Mouse (Mus musculus): ENCODE results near the gene Mast4. TPM values are rescaled to one million over a fixed set of nuclear protein-coding genes. Genes with fewer than 3 reads are reported as not detected.

Gene Mast4
- total RNA-seq, 2 experiments from 2014 or later, result 1.1 to 7.7 TPM

- no peak for ATAC-seq (replicated peaks; ENCODE audit: poor library complexity)
Observed at GRCm38 (mm10) chr13:103244053-103244452, 90.2 kb downstream of the Mast4 start.

GRCm38 (mm10) chr13:103241092-103241491 is 93.2 kb downstream of the Mast4 start:
- ATAC-seq (replicated peaks; ENCODE audit: poor library complexity), result no peak

GRCm38 (mm10) chr13:103239654-103240053 is 94.6 kb downstream of the Mast4 start:
- no peak for ATAC-seq (replicated peaks; ENCODE audit: poor library complexity)

DNA sequence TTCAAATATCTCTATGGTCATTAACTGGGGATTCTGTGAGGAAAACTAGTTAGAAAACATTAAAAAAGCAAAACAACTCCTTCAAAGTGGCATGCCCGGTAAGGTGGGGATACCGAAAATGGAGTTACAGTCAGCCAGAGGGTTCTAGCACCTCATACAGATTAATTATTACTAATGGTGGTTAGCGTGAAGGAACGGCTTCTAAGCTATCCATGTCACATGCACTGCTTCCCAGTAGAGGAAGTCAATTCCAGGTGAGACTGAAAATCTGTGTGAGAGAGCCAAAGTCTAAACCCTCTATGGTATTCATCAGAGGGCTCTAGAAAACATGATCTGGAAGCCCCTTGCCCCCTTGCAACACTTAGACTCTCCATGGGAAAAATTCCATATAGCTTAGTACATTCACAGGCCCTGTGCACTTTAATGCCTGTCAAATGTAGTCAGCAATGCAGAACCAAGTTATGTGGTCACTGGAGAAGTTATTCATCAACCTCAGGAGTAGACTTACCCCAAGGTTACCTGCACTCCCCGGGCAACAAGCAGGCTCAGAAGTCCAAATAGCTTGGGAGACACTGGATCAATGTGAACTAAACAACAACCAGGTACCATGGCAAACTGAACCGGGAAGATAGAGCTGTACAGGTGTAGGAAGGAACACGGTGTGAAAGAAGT is 96.1 kb downstream of the Mast4 start:
- no peak for ATAC-seq (replicated peaks; ENCODE audit: poor library complexity)

- ATAC-seq (replicated peaks; ENCODE audit: poor library complexity), result no peak
Observed at GRCm38 (mm10) chr13:103232171-103232570, 102.1 kb downstream of the Mast4 start.

- ATAC-seq (replicated peaks; ENCODE audit: poor library complexity), result no peak
Observed at GRCm38 (mm10) chr13:103229069-103229468, 105.2 kb downstream of the Mast4 start.

- no peak for ATAC-seq (replicated peaks; ENCODE audit: poor library complexity)
Observed at GRCm38 (mm10) chr13:103225895-103226815, 108.1 kb downstream of the Mast4 start.

DNA sequence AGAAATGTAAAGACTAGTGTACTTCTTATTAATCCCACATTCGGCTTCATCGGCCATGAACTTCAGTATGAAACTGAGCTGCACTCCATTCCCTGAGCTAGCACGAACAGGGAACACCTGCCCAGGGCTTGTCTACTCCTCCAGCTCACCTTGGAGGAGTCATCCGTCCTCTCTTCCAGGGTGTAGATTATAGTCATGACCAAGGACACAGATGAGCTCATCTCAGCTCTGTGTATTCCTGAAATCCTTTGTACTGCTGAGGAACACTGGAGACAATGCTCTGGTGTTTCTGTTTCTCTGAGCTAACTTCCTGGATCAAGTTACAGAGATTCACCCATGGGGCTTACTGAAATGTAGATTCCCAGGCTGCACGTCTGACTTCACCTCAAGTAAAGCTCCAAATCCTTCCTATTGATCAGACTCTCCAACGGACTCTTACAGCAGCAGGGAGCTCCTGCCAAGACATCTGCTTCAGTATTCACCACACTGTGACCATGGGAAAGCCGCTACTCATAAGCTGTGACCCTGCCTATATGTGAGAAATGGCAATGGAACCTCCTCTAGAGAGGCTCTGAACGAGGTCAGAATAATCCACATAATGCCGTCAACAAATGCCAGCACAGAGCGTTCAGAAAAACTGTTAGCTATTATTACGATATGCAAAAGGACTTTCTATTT is 108.9 kb downstream of the Mast4 start:
- no peak for ATAC-seq (replicated peaks; ENCODE audit: poor library complexity)

- ATAC-seq (replicated peaks; ENCODE audit: poor library complexity), result no peak
Observed at GRCm38 (mm10) chr13:103220479-103221064, 113.7 kb downstream of the Mast4 start.

DNA sequence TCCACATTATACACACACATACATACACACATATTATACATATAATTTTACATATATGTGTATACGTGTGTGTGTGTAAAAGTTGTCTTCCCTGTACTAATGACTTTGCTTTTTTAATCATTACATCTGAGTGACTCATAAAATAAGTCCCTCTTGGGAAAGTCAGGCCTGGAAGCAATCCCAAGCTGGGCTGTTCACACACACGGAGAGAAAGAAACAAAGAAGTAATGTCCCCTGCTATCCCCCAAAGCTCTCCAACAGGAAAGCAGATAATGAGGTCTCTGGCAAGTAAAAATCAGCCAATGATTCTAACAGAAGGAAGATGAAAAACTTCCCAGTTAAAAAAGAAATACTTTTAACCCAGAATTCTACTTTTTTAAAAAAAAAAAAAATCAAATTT is 114.3 kb downstream of the Mast4 start:
- ATAC-seq (replicated peaks; ENCODE audit: poor library complexity), result no peak

DNA sequence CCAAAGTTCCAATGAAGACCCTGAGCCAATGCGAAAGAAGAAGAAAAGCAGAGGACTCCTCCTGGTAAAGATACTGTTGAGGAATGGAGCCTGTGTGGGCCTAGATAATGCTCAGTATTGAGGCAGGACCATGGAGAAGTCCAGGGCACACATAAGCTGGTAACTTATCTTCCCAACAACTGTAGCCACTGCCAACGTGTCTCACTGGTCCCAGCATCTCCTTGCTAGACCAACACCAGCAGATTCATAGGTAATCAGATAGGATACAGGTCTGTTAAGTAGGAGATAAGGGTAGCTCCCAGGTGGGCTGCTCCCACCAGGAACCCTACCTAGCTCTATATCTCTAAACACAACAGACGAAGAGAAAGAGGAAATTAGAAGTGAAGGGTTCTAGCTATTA is 116.8 kb downstream of the Mast4 start:
- ATAC-seq (replicated peaks; ENCODE audit: poor library complexity), result no peak

- ATAC-seq (replicated peaks; ENCODE audit: poor library complexity), result no peak
Observed at GRCm38 (mm10) chr13:103214506-103214905, 119.8 kb downstream of the Mast4 start.

GRCm38 (mm10) chr13:103211953-103212352 is 122.3 kb downstream of the Mast4 start:
- no peak for ATAC-seq (replicated peaks; ENCODE audit: poor library complexity)

DNA sequence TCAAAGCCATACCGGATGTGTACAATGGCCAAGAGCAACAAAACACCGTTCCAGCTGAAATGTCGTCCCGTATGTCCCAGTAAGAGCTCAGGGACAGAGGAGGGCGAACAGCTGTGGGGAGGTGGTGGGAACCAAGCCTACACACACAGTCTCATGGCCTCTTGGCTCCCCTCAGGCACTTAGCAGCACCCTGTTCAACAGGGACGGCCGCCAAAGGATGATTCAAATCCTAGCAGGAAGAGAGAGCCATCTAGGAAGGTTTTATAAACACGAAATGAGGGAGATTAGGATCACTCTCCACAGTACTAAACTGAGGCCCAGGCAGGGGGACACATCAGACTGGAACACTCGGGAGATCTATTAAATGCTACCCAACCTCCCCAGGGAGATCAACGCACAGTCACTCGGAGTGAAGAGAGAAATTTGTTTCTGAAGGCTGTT is 122.8 kb downstream of the Mast4 start:
- ATAC-seq (replicated peaks; ENCODE audit: poor library complexity), result no peak

DNA sequence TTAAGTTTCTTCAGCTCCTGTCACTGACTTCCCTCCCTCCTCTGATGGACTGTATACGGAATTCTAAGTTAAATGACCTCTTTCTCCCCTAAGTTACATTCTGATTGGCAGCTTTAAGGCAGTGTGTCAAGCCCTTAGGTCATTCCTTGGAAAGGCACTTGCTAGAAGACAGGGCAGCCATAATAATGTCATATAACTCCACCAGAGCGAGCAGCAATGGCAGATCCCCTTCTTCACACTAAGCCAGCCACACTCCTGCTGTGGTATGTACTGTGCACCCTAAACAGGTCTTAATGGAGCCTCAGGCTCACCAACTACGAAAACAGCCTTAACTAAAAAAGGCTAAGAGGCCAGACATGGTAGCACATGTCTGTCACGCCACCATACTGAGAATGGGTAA is 123.6 kb downstream of the Mast4 start:
- no peak for ATAC-seq (replicated peaks; ENCODE audit: poor library complexity)

DNA sequence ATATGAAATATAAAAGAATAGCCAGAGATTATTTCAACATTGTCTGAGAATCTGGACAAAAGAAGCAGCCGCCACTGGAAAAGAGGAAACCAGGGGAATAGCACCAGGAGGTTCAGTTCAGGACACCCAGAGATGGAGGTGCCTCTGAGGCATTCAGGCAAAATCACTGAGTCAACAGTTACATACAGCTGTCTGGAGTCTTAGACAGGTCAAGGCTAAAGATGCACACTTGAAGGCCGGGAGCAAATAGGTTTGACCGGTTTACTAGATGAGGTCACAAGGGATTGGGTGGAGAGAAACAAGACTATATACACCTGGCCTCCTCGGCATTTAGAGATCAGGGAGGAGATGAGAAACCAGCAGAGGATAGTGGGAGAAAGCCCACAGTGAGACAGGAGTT is 127.1 kb downstream of the Mast4 start:
- ATAC-seq (replicated peaks; ENCODE audit: poor library complexity), result no peak

DNA sequence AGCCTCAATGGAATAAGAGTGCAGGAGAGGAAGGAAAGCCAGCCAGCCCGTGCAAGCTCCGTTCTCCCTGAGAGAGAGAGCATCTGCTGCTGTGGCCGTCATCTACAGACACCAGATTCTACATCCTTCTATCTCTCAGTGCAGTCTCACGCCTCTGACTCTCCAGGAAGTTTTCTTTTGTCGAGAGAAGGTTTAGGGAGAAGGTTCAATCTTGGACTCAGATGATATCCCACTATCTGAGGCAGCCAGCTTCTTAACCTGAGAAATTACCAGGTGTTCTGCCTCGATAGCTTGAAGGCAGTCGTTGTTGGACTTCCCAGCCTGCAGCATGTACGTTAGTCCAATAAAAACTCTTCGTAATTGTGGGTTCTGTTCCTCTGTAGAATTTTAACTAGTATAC is 127.7 kb downstream of the Mast4 start:
- ATAC-seq (replicated peaks; ENCODE audit: poor library complexity), result no peak

DNA sequence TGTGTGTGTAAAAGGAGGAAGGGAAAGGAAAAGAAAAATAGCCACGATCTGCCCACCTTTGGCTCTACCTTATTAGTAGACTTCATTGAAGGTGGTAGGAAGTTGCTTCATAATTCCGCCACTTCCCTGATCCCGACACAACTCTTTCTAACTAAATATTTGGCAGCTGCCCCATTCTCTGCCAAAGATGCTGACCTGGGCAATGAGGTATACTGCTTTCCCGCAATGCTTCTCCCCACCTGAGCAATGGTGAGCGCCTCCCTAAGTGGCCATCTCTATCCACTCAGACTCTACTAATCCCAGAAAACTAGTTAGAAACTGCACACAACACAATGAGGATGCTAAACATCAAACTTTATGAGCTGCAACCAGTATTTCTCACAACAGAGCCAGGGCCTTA is 129.1 kb downstream of the Mast4 start:
- ATAC-seq (replicated peaks; ENCODE audit: poor library complexity), result no peak

DNA sequence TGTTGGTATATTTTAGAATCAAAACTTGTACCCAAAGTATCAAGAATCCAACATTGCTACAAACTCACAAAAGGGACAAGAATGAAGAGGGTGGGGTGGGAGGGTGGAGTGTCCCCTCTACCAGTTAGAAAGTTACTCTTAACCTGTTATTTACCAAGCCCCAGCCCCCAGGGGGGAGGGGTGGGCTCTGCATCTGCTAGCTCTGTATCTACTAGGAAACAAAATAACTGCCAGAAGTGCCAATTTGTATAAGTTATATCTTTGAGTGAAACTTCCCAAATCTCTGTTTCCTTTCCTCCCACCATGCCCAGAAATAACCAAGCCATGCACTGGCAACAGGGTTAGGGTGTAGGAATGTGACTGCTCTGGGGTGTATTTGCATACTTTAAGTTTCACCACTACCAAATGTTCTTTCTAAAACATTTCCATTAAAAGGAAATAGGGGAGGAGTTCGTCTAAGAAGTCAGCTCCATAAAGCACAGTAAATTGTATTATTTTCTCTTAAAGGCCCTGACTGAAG is 130.9 kb downstream of the Mast4 start:
- ATAC-seq (replicated peaks; ENCODE audit: poor library complexity), result no peak

DNA sequence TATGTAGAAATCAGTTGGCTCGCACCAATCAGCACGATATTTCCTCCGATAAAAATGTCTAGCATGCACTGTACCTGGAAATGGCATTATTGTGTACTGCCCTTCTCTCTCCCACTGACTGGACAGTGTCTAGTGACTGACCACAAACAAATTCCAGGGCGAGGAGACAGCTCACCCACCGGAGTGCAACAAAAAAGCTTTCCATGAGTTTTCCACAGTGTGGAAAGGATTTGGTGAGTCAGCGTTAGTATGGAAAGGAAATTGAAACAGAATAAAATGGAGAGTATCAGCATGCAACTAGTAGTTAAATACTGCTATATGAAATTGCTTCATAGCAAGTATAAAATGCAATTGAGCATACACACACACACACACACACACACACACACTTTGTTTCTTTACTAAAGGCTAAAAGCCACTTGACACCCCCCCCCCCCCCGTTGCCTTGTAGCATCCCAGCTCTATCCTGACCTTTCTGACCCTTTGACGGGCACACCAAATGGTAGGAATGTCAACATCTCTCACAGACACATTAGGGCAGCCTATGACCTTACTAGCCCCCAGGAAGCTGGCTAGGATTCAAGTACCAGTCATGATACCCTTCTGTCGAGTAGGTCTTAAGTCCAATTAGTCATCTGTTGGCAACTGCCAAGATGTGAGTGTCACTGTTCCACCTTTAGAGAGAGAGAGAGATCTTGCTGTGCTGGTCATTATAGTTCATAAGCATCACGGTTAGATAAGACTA is 133.1 kb downstream of the Mast4 start:
- ATAC-seq (replicated peaks; ENCODE audit: poor library complexity), result no peak

Measured in megakaryocyte progenitor cell, adult 5-6 weeks (primary cell).